Mouse (Mus musculus): Measurements from ENCODE around the gene Nodal. TPM values are rescaled to one million over a fixed set of nuclear protein-coding genes. Genes with fewer than 3 reads are reported as not detected.
A peak's percentile ranks its signal among the peaks of the same experiment; 100 is the strongest.

Gene Nodal
- total and polyA plus RNA-seq, 2 experiments from 2014 or later = 0.33 to 0.58 TPM

DNA sequence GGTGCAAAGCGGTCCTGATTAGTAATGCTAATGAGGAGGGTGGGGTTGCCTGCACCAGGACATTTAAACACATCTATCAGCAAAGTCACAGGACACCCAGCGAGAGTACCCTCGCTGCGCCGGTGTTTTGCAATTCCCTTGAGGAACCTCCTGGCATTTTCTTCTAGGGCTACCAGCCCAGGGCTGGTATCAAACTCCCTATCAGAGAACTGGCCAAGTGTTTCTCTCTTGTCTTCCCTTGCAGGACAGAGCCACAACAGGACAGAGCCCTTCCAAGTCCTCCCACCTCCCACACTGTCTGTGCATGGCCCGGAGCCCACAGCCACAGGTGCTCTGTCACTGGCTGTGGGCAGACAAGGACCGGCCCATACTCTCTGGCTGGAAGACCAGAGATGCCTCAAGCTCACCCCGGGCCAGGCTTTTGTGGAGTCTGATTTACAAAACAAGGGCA is 35.5 kb upstream of the Nodal start:
- Histone ChIP-seq H3K4me2 (ENCODE audit: low read depth, low read length) (peak overlapping the region; percentile 90), H3K27me3 (ENCODE audit: insufficient read depth, low read length) (no peaks in the 10 kb centered on the region), H3K27ac (peak overlapping the region; percentile 75), H3K9ac (replicated peaks; ENCODE audit: low read length) (peak overlapping the region; percentile 71), H3K9me3 (ENCODE audit: low read length) (no peaks in the 10 kb centered on the region), H3K4me3 (ENCODE audit: low read length) (peak overlapping the region; percentile 72), H3K36me3 (ENCODE audit: insufficient read depth, low read length) (no peaks in the 10 kb centered on the region), H3K4me1 (ENCODE audit: insufficient read depth, low read length) (peaks cover 22% of the 10 kb centered on the region)
- ATAC-seq (0 out of 2 replicates have a peak, but pooled peaks have one; percentile 24), DNase-seq (ENCODE audit: low spot score) (peak; percentile 39)
- TF ChIP-seq CTCF (IDR thresholded peaks at IDR 0.05; ENCODE audit: low read depth) = no peak
- 4% methylated on average over 8 of the region's 8 CpGs for WGBS

GRCm38 (mm10) chr10:61383021-61383714 is 34.6 kb upstream of the Nodal start, which contains the start of gene Pald1:
TSS of gene Pald1 (minus strand) at chr10:61383530.
- peak within 1 kb of the TSS; percentile 72 for H3K4me3 ChIP-seq (ENCODE audit: low read length)
- ATAC-seq (peak; percentile 88), DNase-seq (ENCODE audit: low spot score) (peak; percentile 85)
- H3K9ac ChIP-seq (replicated peaks; ENCODE audit: low read length) = peak within 1 kb of the TSS; percentile 71
- WGBS = 1% methylated on average over 58 of the region's 60 CpGs
- H3K4me1 ChIP-seq (ENCODE audit: insufficient read depth, low read length) = peaks cover 22% of the 10 kb centered on the region
- H3K27ac ChIP-seq = peak within 1 kb of the TSS; percentile 75
- no peaks in the 10 kb centered on the region for H3K9me3 ChIP-seq (ENCODE audit: low read length)
- no peaks in the 10 kb centered on the region for H3K36me3 ChIP-seq (ENCODE audit: insufficient read depth, low read length)
- TF ChIP-seq CTCF (IDR thresholded peaks at IDR 0.05; ENCODE audit: low read depth) = no peak
- H3K27me3 ChIP-seq (ENCODE audit: insufficient read depth, low read length) = no peaks in the 10 kb centered on the region
- peak within 1 kb of the TSS; percentile 90 for H3K4me2 ChIP-seq (ENCODE audit: low read depth, low read length)

DNA sequence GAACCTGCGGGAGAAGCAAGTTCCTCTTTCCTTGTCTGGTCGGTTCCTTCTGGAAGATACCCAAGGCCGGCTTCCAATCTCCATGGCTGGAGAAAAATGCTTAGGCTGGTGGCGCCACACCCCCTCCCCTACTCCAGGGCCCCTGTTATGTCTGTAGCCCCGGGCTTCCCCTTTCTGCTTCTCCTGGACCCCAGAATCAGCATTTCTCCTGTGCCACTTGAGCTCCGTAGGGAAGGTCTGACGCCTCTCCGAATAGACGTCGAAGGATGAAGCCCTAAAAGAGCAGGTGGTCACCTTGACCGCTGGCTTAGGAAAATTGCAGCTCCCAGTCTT is 34.1 kb upstream of the Nodal start:
- no peak for DNase-seq (ENCODE audit: low spot score)
- peak overlapping the region; percentile 71 for H3K9ac ChIP-seq (replicated peaks; ENCODE audit: low read length)
- peak overlapping the region; percentile 75 for H3K27ac ChIP-seq
- H3K4me3 ChIP-seq (ENCODE audit: low read length) = peak overlapping the region; percentile 72
- H3K9me3 ChIP-seq (ENCODE audit: low read length) = no peaks in the 10 kb centered on the region
- ATAC-seq = peak; percentile 48; the same call in 1 of the 2 replicates
- TF ChIP-seq CTCF (IDR thresholded peaks at IDR 0.05; ENCODE audit: low read depth) = no peak
- H3K4me1 ChIP-seq (ENCODE audit: insufficient read depth, low read length) = peaks cover 21% of the 10 kb centered on the region
- WGBS = 5% methylated on average over 11 of the region's 11 CpGs
- H3K27me3 ChIP-seq (ENCODE audit: insufficient read depth, low read length) = no peaks in the 10 kb centered on the region
- peak overlapping the region; percentile 90 for H3K4me2 ChIP-seq (ENCODE audit: low read depth, low read length)
- H3K36me3 ChIP-seq (ENCODE audit: insufficient read depth, low read length) = no peaks in the 10 kb centered on the region

GRCm38 (mm10) chr10:61385174-61385573 is 32.6 kb upstream of the Nodal start:
- no peak for ATAC-seq

GRCm38 (mm10) chr10:61386284-61386683 is 31.5 kb upstream of the Nodal start:
- no peak overlapping the region for H3K9ac ChIP-seq (replicated peaks; ENCODE audit: low read length)
- H3K4me3 ChIP-seq (ENCODE audit: low read length) = no peak overlapping the region
- H3K27ac ChIP-seq = no peak overlapping the region
- DNase-seq (ENCODE audit: low spot score) (no peak), ATAC-seq (no peak)
- TF ChIP-seq CTCF (IDR thresholded peaks at IDR 0.05; ENCODE audit: low read depth) = no peak
- H3K27me3 ChIP-seq (ENCODE audit: insufficient read depth, low read length) = no peaks in the 10 kb centered on the region
- H3K4me2 ChIP-seq (ENCODE audit: low read depth, low read length) = no peak overlapping the region
- no peaks in the 10 kb centered on the region for H3K9me3 ChIP-seq (ENCODE audit: low read length)
- H3K36me3 ChIP-seq (ENCODE audit: insufficient read depth, low read length) = no peaks in the 10 kb centered on the region
- 66% methylated on average over 6 of the region's 6 CpGs for WGBS
- H3K4me1 ChIP-seq (ENCODE audit: insufficient read depth, low read length) = peaks cover 6% of the 10 kb centered on the region

More at GRCm38 (mm10) chr10:61385174-61385573, 32.6 kb upstream of the Nodal start:
- Histone ChIP-seq H3K4me3 (ENCODE audit: low read length) (no peak overlapping the region), H3K9me3 (ENCODE audit: low read length) (no peaks in the 10 kb centered on the region), H3K4me2 (ENCODE audit: low read depth, low read length) (no peak overlapping the region), H3K4me1 (ENCODE audit: insufficient read depth, low read length) (peaks cover 10% of the 10 kb centered on the region), H3K9ac (replicated peaks; ENCODE audit: low read length) (no peak overlapping the region), H3K36me3 (ENCODE audit: insufficient read depth, low read length) (no peaks in the 10 kb centered on the region), H3K27ac (no peak overlapping the region), H3K27me3 (ENCODE audit: insufficient read depth, low read length) (no peaks in the 10 kb centered on the region)
- WGBS = 79% methylated on average over 6 of the region's 6 CpGs
- DNase-seq (ENCODE audit: low spot score) = no peak
- TF ChIP-seq CTCF (IDR thresholded peaks at IDR 0.05; ENCODE audit: low read depth) = no peak

DNA sequence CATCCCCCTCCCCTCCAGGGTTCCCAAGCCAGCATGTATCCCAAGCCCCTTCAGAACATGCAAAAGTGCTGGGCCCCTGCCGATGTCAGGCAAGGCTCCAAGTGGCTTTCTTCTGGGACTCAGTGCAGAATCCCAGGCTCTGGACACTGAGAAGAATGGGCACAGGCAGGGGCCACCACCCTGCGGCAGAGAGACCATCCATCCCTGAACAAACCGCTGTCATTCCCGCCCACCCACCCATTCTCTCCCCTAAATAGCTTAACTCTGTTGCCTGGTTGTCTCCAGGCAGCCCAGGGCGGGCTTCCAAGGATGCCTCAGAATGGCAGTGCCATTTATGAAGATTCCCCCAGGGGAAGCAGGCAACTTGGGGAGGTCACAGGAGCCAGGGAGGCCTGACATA is 28.8 kb upstream of the Nodal start:
- TF ChIP-seq CTCF (IDR thresholded peaks at IDR 0.05; ENCODE audit: low read depth) = no peak
- DNase-seq (ENCODE audit: low spot score) = peak; percentile 69

GRCm38 (mm10) chr10:61390148-61390547 is 27.6 kb upstream of the Nodal start:
- Histone ChIP-seq H3K4me1 (ENCODE audit: insufficient read depth, low read length) (no peaks in the 10 kb centered on the region; the same call in 1 of the 2 replicates), H3K9ac (replicated peaks; ENCODE audit: low read length) (no peak overlapping the region), H3K27me3 (ENCODE audit: insufficient read depth, low read length) (no peaks in the 10 kb centered on the region), H3K27ac (no peak overlapping the region), H3K4me3 (ENCODE audit: low read length) (no peak overlapping the region), H3K9me3 (ENCODE audit: low read length) (no peaks in the 10 kb centered on the region), H3K36me3 (ENCODE audit: insufficient read depth, low read length) (no peaks in the 10 kb centered on the region), H3K4me2 (ENCODE audit: low read depth, low read length) (no peak overlapping the region)
- TF ChIP-seq CTCF (IDR thresholded peaks at IDR 0.05; ENCODE audit: low read depth) = no peak
- no peak for DNase-seq (ENCODE audit: low spot score)
- 56% methylated on average over 2 of the region's 2 CpGs for WGBS
- no peak for ATAC-seq

More for the DNA sequence above, 28.8 kb upstream of the Nodal start:
- Histone ChIP-seq H3K4me3 (ENCODE audit: low read length) (no peak overlapping the region), H3K4me1 (ENCODE audit: insufficient read depth, low read length) (peaks cover 2% of the 10 kb centered on the region), H3K4me2 (ENCODE audit: low read depth, low read length) (no peak overlapping the region), H3K27me3 (ENCODE audit: insufficient read depth, low read length) (no peaks in the 10 kb centered on the region), H3K36me3 (ENCODE audit: insufficient read depth, low read length) (no peaks in the 10 kb centered on the region), H3K9me3 (ENCODE audit: low read length) (no peaks in the 10 kb centered on the region), H3K27ac (no peak overlapping the region), H3K9ac (replicated peaks; ENCODE audit: low read length) (no peak overlapping the region)
- peak; percentile 86 for ATAC-seq
- WGBS = 14% methylated on average over 5 of the region's 5 CpGs

Measured in hindbrain, postnatal 0 days (tissue).